Mouse (Mus musculus): Measurements from ENCODE around the gene Vmn1r22.
"Not testable (repeated sequence)": the region's sequence is repeated elsewhere in the genome, so short reads cannot be mapped to it uniquely, and the experiment has no call there.

The Vmn1r22 gene

GRCm38 (mm10) chr6:57907928-57908327 is at the start of gene Vmn1r22:
Gene Vmn1r22 (minus strand): TSS chr6:57908028.
- no peak for DNase-seq (ENCODE audit: extremely low read depth, low read depth, low spot score)

DNA sequence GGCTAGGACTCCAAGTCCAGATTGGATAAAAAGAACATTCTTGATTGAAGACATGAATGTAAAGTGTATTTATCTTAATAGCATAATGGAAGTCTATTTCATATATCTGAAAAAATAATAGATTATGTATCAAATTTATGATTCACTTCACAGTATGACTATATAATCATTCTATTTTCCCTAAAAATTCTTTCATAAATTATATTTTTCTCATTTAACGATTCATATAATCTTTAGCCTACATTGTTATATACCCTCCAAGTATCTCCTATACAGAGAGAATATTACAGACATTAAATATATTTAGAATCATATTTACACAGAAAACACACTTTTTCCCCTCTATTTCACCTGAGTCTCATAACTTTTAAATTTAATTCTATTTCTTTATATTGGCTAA is 18.9 kb upstream of the Vmn1r22 start, which contains the start of gene Vmn1r23:
Vmn1r23 (minus strand) TSS at position 101 of the 400 bp plus-strand sequence.
- DNase-seq (ENCODE audit: extremely low read depth, low read depth, low spot score): no peak

DNA sequence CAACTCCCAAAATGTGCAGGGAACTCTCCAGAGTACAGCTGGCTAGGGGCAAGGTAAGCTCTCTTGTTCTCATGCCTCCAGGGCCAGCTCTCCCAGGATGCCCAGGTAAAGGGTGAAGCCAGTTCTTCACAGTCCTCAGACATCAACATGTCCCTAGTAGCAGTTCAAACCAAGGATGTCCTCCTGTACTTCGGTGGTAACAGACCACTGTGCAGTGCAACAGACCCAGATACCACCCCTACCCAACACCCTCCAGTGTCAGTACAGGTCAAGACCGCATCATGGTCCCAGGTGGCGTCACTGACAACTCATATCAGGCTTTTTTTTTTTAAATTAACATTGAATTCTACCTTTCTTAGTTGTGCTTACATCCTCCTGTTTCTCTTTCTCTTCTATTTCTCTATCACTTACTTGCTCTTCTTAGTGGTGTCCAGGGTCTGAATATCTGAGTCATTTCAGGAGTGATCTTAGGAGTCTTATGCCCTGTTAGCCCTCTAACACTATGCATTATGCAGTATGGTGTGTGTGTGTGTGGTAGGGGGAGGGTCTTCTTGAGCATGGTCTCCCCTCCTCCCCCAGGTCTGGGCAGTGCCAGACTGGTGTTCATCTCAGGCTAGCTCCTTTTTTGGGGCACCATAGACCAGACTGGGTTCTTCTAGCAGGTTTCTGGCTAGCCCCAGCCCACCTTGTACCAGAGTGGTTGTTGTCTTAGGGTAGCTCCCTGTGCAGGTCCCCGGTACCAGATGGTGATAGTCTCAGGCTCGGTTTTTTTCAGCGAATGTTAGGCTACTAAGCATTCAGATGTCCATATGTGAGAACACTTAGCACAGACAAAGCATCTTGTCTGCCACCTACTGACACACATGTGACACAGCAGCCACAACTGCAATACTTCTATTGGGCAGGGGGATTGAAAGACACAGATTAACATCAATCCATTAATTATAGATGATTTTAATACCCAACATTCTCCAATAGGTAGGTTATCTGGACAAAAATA is 48.5 kb downstream of the Vmn1r22 start:
- DNase-seq (ENCODE audit: extremely low read depth, low read depth, low spot score): no peak

GRCm38 (mm10) chr6:57851177-57851576 is 56.7 kb downstream of the Vmn1r22 start:
- DNase-seq (ENCODE audit: extremely low read depth, low read depth, low spot score): not testable (repeated sequence)

DNA sequence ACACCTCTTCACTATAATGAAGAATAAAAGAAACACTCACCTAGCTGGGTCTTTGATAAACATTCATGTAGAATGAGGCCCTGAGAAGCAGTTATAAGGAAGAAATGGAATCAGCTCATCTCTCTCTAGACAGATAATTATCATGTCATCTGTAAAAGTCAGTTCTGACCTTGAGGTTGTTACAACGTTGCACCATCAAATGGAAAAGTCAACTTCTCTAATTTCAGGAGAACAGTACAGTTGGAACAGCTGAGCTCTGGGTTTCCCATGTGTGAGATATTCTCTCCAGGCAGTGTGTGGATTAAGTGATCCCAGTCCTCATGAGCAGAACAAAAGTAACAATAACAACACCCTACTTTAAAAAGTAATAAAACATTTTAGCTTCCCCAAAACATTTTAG is 57.5 kb downstream of the Vmn1r22 start, which contains the start of gene Vmn1r21:
Vmn1r21 (minus strand) TSS at position 58 of the 400 bp plus-strand sequence.
- no peak for DNase-seq (ENCODE audit: extremely low read depth, low read depth, low spot score)

All from fat pad, adult 2 months (tissue).